In the genomic region with DNA sequence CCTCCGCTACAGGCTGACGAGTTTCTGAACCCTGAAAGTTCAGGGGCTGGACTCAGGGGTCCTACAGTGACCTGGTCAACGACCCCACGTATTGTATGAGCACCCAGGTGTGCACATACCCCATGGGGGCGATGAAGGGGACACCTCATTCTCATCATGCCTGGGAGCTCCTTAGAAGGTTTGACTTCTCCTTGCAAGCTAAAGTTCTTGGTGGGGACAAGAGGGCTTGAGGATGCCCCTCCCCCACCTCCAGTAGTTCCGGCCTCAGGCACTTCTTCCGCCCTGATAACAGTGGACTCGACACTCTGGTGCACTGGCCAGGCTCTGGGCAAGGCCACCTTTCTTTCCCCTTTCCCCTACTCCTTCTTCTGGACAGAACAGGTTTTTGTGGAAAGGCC, we compare ENCODE assay signal across 8 mouse cellular contexts. TPM values are rescaled to one million over a fixed set of nuclear protein-coding genes. Genes with fewer than 3 reads are reported as not detected.
DNase-seq lines count a peak whose midpoint lies in the region; ATAC-seq and TF ChIP-seq lines count a peak whose summit lies in the region.

No protein-coding gene starts in this region.

- in situ Hi-C loops in ES-E14 (cut with MboI; ENCODE audit: low sequenced_read_pairs in 2 of 2, unreplicated experiment in 2 of 2) = no loop called here

- H3K27ac ChIP-seq in cerebellum, adult 2 months (ENCODE audit: insufficient read depth, low read length) = no peak overlapping the region
- no peak overlapping the region for H3K27ac ChIP-seq in ES-E14 (ENCODE audit: insufficient read depth, low read depth, low read length, poor library complexity, severe bottlenecking)
- peak overlapping the region; percentile 40; the same call in 1 of the 2 replicates for H3K27ac ChIP-seq in liver, embryonic 11.5 days (ENCODE audit: low read depth, low read length)
- no peak overlapping the region for H3K27ac ChIP-seq in midbrain, postnatal 0 days (ENCODE audit: low read depth, low read length)

- 26% methylated on average over 8 of the region's 8 CpGs for WGBS in cerebellum, adult 2 months
- WGBS in liver, embryonic 11.5 days = 5% methylated on average over 8 of the region's 8 CpGs
- WGBS in midbrain, postnatal 0 days = 23% methylated on average over 8 of the region's 8 CpGs

- peak overlapping the region; percentile 81 for H3K4me2 ChIP-seq in liver, embryonic 11.5 days
- peak overlapping the region; percentile 60 for H3K4me2 ChIP-seq in midbrain, postnatal 0 days (ENCODE audit: low read depth, low read length, poor library complexity, severe bottlenecking)

- no peak for DNase-seq in cerebellum, adult 2 months
- no peak for DNase-seq in cerebellum, postnatal 4 days (ENCODE audit: low spot score in 2 of 2)
- DNase-seq in ES-E14 (ENCODE audit: low read depth, low spot score) = no peak
- DNase-seq in liver, embryonic 11.5 days (ENCODE audit: low spot score) = peak; percentile 51
- DNase-seq in midbrain, postnatal 0 days (ENCODE audit: low spot score) = no peak
- no peak for DNase-seq in layer of hippocampus, adult 9-11 months
- no peak for DNase-seq in left cerebral cortex, adult 18-20 months (ENCODE audit: low spot score in 2 of 2)

- H3K36me3 ChIP-seq in ES-E14 (ENCODE audit: control insufficient read depth, insufficient read depth, low read length, poor library complexity, severe bottlenecking) = peaks cover 22% of the 10 kb centered on the region; the same call in 1 of the 2 replicates
- peaks cover 19% of the 10 kb centered on the region; the same call in 1 of the 2 replicates for H3K36me3 ChIP-seq in liver, embryonic 11.5 days (ENCODE audit: control insufficient read depth, insufficient read depth, low read length)
- H3K36me3 ChIP-seq in midbrain, postnatal 0 days (ENCODE audit: insufficient read depth, low read length) = 0 out of 2 replicates have a peak, but pooled peaks cover 5% of the 10 kb centered on the region

- 0 out of 2 replicates have a peak, but pooled peaks cover 3% of the 10 kb centered on the region for H3K4me1 ChIP-seq in cerebellum, adult 2 months (ENCODE audit: control insufficient read depth, insufficient read depth, low read length)
- H3K4me1 ChIP-seq in ES-E14 (ENCODE audit: control insufficient read depth in 2 of 2, insufficient read depth in 2 of 2, low read length in 2 of 2, poor library complexity in 1 of 2) = no peaks in the 10 kb centered on the region
- no peaks in the 10 kb centered on the region for H3K4me1 ChIP-seq in liver, embryonic 11.5 days (replicated peaks; ENCODE audit: control insufficient read depth, insufficient read depth, low read length)
- peaks cover 4% of the 10 kb centered on the region; the same call in 1 of the 2 replicates for H3K4me1 ChIP-seq in midbrain, postnatal 0 days (ENCODE audit: insufficient read depth, low read length)

- no peaks in the 10 kb centered on the region for H3K27me3 ChIP-seq in cerebellum, adult 2 months (ENCODE audit: control insufficient read depth, insufficient read depth, low read length)
- H3K27me3 ChIP-seq in liver, embryonic 11.5 days (replicated peaks; ENCODE audit: control insufficient read depth, insufficient read depth, low read length) = no peaks in the 10 kb centered on the region
- H3K27me3 ChIP-seq in midbrain, postnatal 0 days (ENCODE audit: insufficient read depth, low read length) = peaks cover 9% of the 10 kb centered on the region; the same call in 1 of the 2 replicates

- no peak for TF ChIP-seq POLR2A in cerebellum, adult 2 months (IDR thresholded peaks at IDR 0.05; ENCODE audit: borderline replicate concordance, insufficient read depth, low read length)

- H3K4me3 ChIP-seq in cerebellum, adult 2 months (replicated peaks; ENCODE audit: insufficient read depth, low read depth, low read length) = peak overlapping the region; percentile 75
- H3K4me3 ChIP-seq in ES-E14 (ENCODE audit: insufficient read depth in 1 of 2, low read depth in 1 of 2, low read length in 2 of 2, poor library complexity in 1 of 2, severe bottlenecking in 1 of 2) = peak overlapping the region; percentile 75 to 99
- peak overlapping the region; percentile 68 for H3K4me3 ChIP-seq in liver, embryonic 11.5 days (ENCODE audit: low read depth, low read length)
- H3K4me3 ChIP-seq in midbrain, postnatal 0 days (ENCODE audit: low read depth, low read length) = peak overlapping the region; percentile 44

- no peaks in the 10 kb centered on the region for H3K9me3 ChIP-seq in ES-E14 (ENCODE audit: control insufficient read depth, insufficient read depth, low read depth, low read length)
- H3K9me3 ChIP-seq in liver, embryonic 11.5 days (ENCODE audit: control insufficient read depth, low read length) = no peaks in the 10 kb centered on the region
- no peaks in the 10 kb centered on the region for H3K9me3 ChIP-seq in midbrain, postnatal 0 days (ENCODE audit: low read length)

- ATAC-seq in granulocyte monocyte progenitor cell, adult 5-6 weeks (replicated peaks; ENCODE audit: poor library complexity, severe bottlenecking) = peak; percentile 45
- peak; percentile 73 for ATAC-seq in liver, embryonic 11.5 days (replicated peaks; ENCODE audit: low FRiP score)
- ATAC-seq in midbrain, postnatal 0 days (ENCODE audit: low FRiP score) = 0 out of 2 replicates have a peak, but pooled peaks have one; percentile 5

- peak overlapping the region; percentile 74 for H3K9ac ChIP-seq in ES-E14 (ENCODE audit: insufficient read depth, low read depth, low read length, poor library complexity, severe bottlenecking)
- peak overlapping the region; percentile 81 for H3K9ac ChIP-seq in liver, embryonic 11.5 days (ENCODE audit: low read depth, low read length)
- peak overlapping the region; percentile 51 for H3K9ac ChIP-seq in midbrain, postnatal 0 days (replicated peaks; ENCODE audit: low read length, poor library complexity, severe bottlenecking)

- TF ChIP-seq CTCF in cerebellum, adult 2 months (IDR thresholded peaks at IDR 0.05; ENCODE audit: borderline replicate concordance, insufficient read depth, low read depth, low read length) = no peak
- no peak for TF ChIP-seq CTCF in midbrain, postnatal 0 days (IDR thresholded peaks at IDR 0.05)

TF ChIP-seq in ES-E14, 5 proteins besides CTCF, POLR2A, EP300 and RAD21:
- no peak for TF ChIP-seq CHD2 (IDR thresholded peaks at IDR 0.05; ENCODE audit: low read depth, low read length)
- no peak for TF ChIP-seq ZC3H11A (IDR thresholded peaks at IDR 0.05; ENCODE audit: borderline replicate concordance, low read depth, low read length)
- no peak for TF ChIP-seq HCFC1 (IDR thresholded peaks at IDR 0.05; ENCODE audit: borderline replicate concordance, insufficient read depth, low read length)
- TF ChIP-seq MAFK (IDR thresholded peaks at IDR 0.05; ENCODE audit: insufficient read depth, low read depth, low read length) = no peak
- no peak for TF ChIP-seq ZNF384 (IDR thresholded peaks at IDR 0.05; ENCODE audit: low read depth, low read length)
TF ChIP-seq in ES-E14: peak in this region for 0.

RNA-seq across cellular contexts. Expression of a gene that starts 0.7 kb away (rescaled TPM):
- polyA plus RNA-seq in cerebellum, adult 2 months (2012; rRNA removed) = 204 and 217 TPM in 2 replicates
- total RNA-seq in ES-E14 (2012; rRNA removed) = 38.5 and 50.5 TPM in 2 replicates
- 194 and 226 TPM in 2 replicates for total RNA-seq in granulocyte monocyte progenitor cell, adult 5-6 weeks (2014; fragmentation: Nextera tagmentation)
- total RNA-seq in granulocyte monocyte progenitor cell, adult 5-6 weeks (2017) = 109 and 135 TPM in 2 replicates
- polyA plus RNA-seq in liver, embryonic 11.5 days (2014; fragmentation: Nextera tagmentation; extraction: Ambion mirVana) = 97.5 and 105 TPM in 2 replicates
- total RNA-seq in midbrain, postnatal 0 days (2014; rRNA removed) = 23.1 and 35.3 TPM in 2 replicates
- polyA plus RNA-seq in midbrain, postnatal 0 days (2015; fragmentation: Nextera tagmentation; extraction: Ambion mirVana) = 36.1 and 44.2 TPM in 2 replicates
- total RNA-seq in left cerebral cortex, adult 18-20 months (2021) = 10 to 100 TPM; 50.9 to 56.7 TPM

RNA-seq across cellular contexts. Expression of a gene that starts 6.1 kb away (rescaled TPM):
- polyA plus RNA-seq in cerebellum, adult 2 months (2012; rRNA removed) = 2,128 and 2,417 TPM in 2 replicates
- total RNA-seq in ES-E14 (2012; rRNA removed) = 0.79 and 0.89 TPM in 2 replicates
- total RNA-seq in granulocyte monocyte progenitor cell, adult 5-6 weeks (2014; fragmentation: Nextera tagmentation) = not detected in 2 replicates
- not detected in 2 replicates for total RNA-seq in granulocyte monocyte progenitor cell, adult 5-6 weeks (2017)
- 0.40 TPM in 1 of 2 replicates, not detected in the other for polyA plus RNA-seq in liver, embryonic 11.5 days (2014; fragmentation: Nextera tagmentation; extraction: Ambion mirVana)
- total RNA-seq in midbrain, postnatal 0 days (2014; rRNA removed) = 10.4 and 33.2 TPM in 2 replicates
- polyA plus RNA-seq in midbrain, postnatal 0 days (2015; fragmentation: Nextera tagmentation; extraction: Ambion mirVana) = 0.83 and 1.1 TPM in 2 replicates
- total RNA-seq in left cerebral cortex, adult 18-20 months (2021) = not detected

RNA-seq across cellular contexts. Expression of a gene that starts 10.1 kb away (rescaled TPM):
- polyA plus RNA-seq in cerebellum, adult 2 months (2012; rRNA removed) = 65.3 and 65.4 TPM in 2 replicates
- 97.6 and 110 TPM in 2 replicates for total RNA-seq in ES-E14 (2012; rRNA removed)
- 118 and 132 TPM in 2 replicates for total RNA-seq in granulocyte monocyte progenitor cell, adult 5-6 weeks (2014; fragmentation: Nextera tagmentation)
- 141 and 273 TPM in 2 replicates for total RNA-seq in granulocyte monocyte progenitor cell, adult 5-6 weeks (2017)
- polyA plus RNA-seq in liver, embryonic 11.5 days (2014; fragmentation: Nextera tagmentation; extraction: Ambion mirVana) = 102 and 111 TPM in 2 replicates
- total RNA-seq in midbrain, postnatal 0 days (2014; rRNA removed) = 5.7 and 7.7 TPM in 2 replicates
- polyA plus RNA-seq in midbrain, postnatal 0 days (2015; fragmentation: Nextera tagmentation; extraction: Ambion mirVana) = 70.9 and 71.3 TPM in 2 replicates
- 10 to 100 TPM; 80.8 to 85.8 TPM for total RNA-seq in left cerebral cortex, adult 18-20 months (2021)

RNA-seq across cellular contexts. Expression of a gene that starts 10.4 kb away (rescaled TPM):
- 63.5 and 71.7 TPM in 2 replicates for polyA plus RNA-seq in cerebellum, adult 2 months (2012; rRNA removed)
- 76.0 and 78.9 TPM in 2 replicates for total RNA-seq in ES-E14 (2012; rRNA removed)
- total RNA-seq in granulocyte monocyte progenitor cell, adult 5-6 weeks (2014; fragmentation: Nextera tagmentation) = 33.1 and 35.2 TPM in 2 replicates
- total RNA-seq in granulocyte monocyte progenitor cell, adult 5-6 weeks (2017) = 44.9 and 51.3 TPM in 2 replicates
- 60.5 and 66.8 TPM in 2 replicates for polyA plus RNA-seq in liver, embryonic 11.5 days (2014; fragmentation: Nextera tagmentation; extraction: Ambion mirVana)
- 41.9 and 43.0 TPM in 2 replicates for total RNA-seq in midbrain, postnatal 0 days (2014; rRNA removed)
- 31.7 and 35.9 TPM in 2 replicates for polyA plus RNA-seq in midbrain, postnatal 0 days (2015; fragmentation: Nextera tagmentation; extraction: Ambion mirVana)
- 10 to 100 TPM; 37.9 to 41.5 TPM for total RNA-seq in left cerebral cortex, adult 18-20 months (2021)

RNA-seq across cellular contexts. Expression of a gene that starts 24.1 kb away (rescaled TPM):
- 0.32 and 0.46 TPM in 2 replicates for polyA plus RNA-seq in cerebellum, adult 2 months (2012; rRNA removed)
- 0.45 and 0.74 TPM in 2 replicates for total RNA-seq in ES-E14 (2012; rRNA removed)
- total RNA-seq in granulocyte monocyte progenitor cell, adult 5-6 weeks (2014; fragmentation: Nextera tagmentation) = 0.73 TPM in 1 of 2 replicates, not detected in the other
- total RNA-seq in granulocyte monocyte progenitor cell, adult 5-6 weeks (2017) = not detected in 2 replicates
- 0.29 and 0.40 TPM in 2 replicates for polyA plus RNA-seq in liver, embryonic 11.5 days (2014; fragmentation: Nextera tagmentation; extraction: Ambion mirVana)
- not detected in 2 replicates for total RNA-seq in midbrain, postnatal 0 days (2014; rRNA removed)
- polyA plus RNA-seq in midbrain, postnatal 0 days (2015; fragmentation: Nextera tagmentation; extraction: Ambion mirVana) = 0.42 and 0.62 TPM in 2 replicates
- total RNA-seq in left cerebral cortex, adult 18-20 months (2021) = under 1 TPM; 0.68 to 0.86 TPM

Comparison
In these comparisons a context has a peak if more than half of its experiments do, and no peak if none do; other contexts are left out.
1. ATAC-seq: peak in every context shown above with its lines; median percentile 73 in liver, embryonic 11.5 days; 45 in granulocyte monocyte progenitor cell, adult 5-6 weeks; 5 in midbrain, postnatal 0 days.